Mouse (Mus musculus): ENCODE measurements at regions not wholly inside any gene's neighbourhood (a gene's known extent, or its start where the extent isn't known, plus 50 kb on each side); places are given as distances from the start of the nearest gene placed in this dataset.

- no peaks in the 10 kb centered on the region for H3K36me3 ChIP-seq (replicated peaks; ENCODE audit: low read length)
- TF ChIP-seq GATA1 (IDR thresholded peaks at IDR 0.05; ENCODE audit: borderline replicate concordance, low read length), result no peak
- no peak for TF ChIP-seq FLI1 (IDR thresholded peaks at IDR 0.05; ENCODE audit: low read length)
- no peaks in the 10 kb centered on the region for H3K27me3 ChIP-seq (replicated peaks)
- H3K4me3 ChIP-seq (replicated peaks), result no peak overlapping the region
- no peaks in the 10 kb centered on the region for H3K4me1 ChIP-seq
- peaks cover 26% of the 10 kb centered on the region for H3K9me3 ChIP-seq
These were observed 137.8 kb downstream of the Unc5cl start for GRCm38 (mm10) chr17:48592457-48592856.

DNA sequence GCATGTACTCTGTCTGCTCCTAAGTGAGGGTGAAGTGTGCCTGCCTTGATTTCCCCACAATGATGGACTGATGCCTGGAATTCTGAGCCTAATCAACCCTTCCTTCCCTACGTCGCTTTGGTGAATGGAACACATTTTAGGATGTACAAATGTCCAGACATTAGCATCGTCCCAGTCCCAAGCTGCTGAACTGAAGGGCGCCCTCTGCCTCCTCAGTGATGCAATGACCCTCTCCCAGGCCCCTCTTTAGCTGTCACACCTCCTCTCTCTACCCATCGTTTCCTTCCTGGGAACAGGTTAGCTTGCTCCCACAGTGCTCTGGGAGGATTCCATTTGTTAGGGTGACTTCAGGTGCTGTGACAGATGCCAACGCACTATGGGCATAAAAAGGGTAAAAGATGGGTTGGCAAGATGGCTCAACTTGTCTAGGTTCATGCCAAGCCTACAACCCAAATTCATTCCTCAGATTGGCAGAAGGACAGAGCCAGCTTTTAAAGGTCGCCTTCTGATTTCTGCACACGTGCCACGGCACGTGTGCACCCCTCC, 140.8 kb downstream of the Unc5cl start:
- no peaks in the 10 kb centered on the region for H3K27me3 ChIP-seq (replicated peaks)
- H3K4me3 ChIP-seq (replicated peaks), result peak overlapping the region; percentile 8
- no peak for TF ChIP-seq GATA1 (IDR thresholded peaks at IDR 0.05; ENCODE audit: borderline replicate concordance, low read length)
- no peak for TF ChIP-seq FLI1 (IDR thresholded peaks at IDR 0.05; ENCODE audit: low read length)
- H3K9me3 ChIP-seq, result peaks cover 26% of the 10 kb centered on the region
- no peaks in the 10 kb centered on the region for H3K4me1 ChIP-seq
- H3K36me3 ChIP-seq (replicated peaks; ENCODE audit: low read length), result no peaks in the 10 kb centered on the region

- Histone ChIP-seq H3K36me3 (replicated peaks; ENCODE audit: low read length) (no peaks in the 10 kb centered on the region), H3K4me1 (no peaks in the 10 kb centered on the region), H3K4me3 (replicated peaks) (no peak overlapping the region), H3K9me3 (peaks cover 26% of the 10 kb centered on the region), H3K27me3 (replicated peaks) (peaks cover 7% of the 10 kb centered on the region)
- TF ChIP-seq GATA1 (IDR thresholded peaks at IDR 0.05; ENCODE audit: borderline replicate concordance, low read length) (no peak), FLI1 (IDR thresholded peaks at IDR 0.05; ENCODE audit: low read length) (no peak)
These were observed 141.7 kb downstream of the Unc5cl start for GRCm38 (mm10) chr17:48596406-48596805.

DNA sequence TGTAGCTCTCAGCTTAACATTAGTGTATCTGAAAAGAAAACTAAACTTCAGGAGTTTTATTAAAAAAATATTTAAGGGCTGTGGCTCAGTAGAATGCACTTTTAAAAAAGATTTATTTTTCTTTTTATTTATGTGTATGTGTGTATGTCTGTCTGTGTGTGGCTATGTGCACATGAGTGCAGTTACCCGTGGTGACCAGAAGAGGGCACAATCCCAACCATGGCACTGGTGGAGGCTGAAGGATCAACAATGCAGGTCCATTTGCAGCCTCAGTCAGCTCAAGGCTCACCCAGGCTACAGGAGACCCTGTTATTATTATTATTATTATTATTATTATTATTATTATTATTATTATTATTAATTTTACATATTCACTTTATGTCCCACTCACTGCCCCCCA, 142.6 kb downstream of the Unc5cl start:
- Histone ChIP-seq H3K9me3 (peaks cover 26% of the 10 kb centered on the region), H3K36me3 (replicated peaks; ENCODE audit: low read length) (no peaks in the 10 kb centered on the region), H3K4me3 (replicated peaks) (no peak overlapping the region), H3K27me3 (replicated peaks) (peaks cover 7% of the 10 kb centered on the region), H3K4me1 (no peaks in the 10 kb centered on the region)
- no peak for TF ChIP-seq GATA1 (IDR thresholded peaks at IDR 0.05; ENCODE audit: borderline replicate concordance, low read length)
- TF ChIP-seq FLI1 (IDR thresholded peaks at IDR 0.05; ENCODE audit: low read length), result no peak

DNA sequence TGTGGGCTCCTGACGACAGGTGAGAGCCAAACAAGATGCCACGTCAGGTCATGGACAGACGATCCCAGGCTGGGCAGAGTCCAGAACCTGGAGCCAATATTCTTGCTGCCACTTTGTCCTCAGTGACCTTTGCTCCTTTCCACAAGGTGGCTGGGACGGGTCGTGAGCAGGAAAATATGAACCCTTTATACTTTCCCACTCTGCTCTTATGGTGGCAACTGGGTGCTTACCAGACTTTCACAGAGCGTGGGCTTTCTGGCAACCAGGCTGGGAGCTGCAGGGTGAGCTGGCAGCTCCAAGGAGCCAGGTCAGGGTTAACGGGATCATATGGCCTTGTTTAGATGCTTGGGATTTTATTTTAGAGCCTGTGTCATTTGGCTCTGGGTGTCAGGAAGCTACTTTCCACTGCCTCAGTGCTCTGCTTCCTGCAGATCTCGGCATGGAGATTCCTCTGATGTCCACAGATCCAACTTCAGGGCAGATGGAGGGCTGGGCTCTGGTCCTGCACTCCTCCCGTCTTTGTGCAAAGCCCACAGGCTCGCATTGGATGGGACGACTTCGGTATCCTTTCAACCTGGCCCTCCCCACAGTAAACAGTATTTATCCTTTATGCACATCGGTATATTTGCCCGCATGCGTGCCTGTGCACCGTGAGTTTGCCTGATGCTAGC, 143.9 kb downstream of the Unc5cl start:
- Histone ChIP-seq H3K4me3 (replicated peaks) (no peak overlapping the region), H3K9me3 (peaks cover 17% of the 10 kb centered on the region)

GRCm38 (mm10) chr17:48600176-48600575, 145.5 kb downstream of the Unc5cl start:
- TF ChIP-seq GATA1 (IDR thresholded peaks at IDR 0.05; ENCODE audit: borderline replicate concordance, low read length) (no peak), FLI1 (IDR thresholded peaks at IDR 0.05; ENCODE audit: low read length) (no peak)
- Histone ChIP-seq H3K36me3 (replicated peaks; ENCODE audit: low read length) (no peaks in the 10 kb centered on the region), H3K9me3 (peaks cover 11% of the 10 kb centered on the region), H3K4me3 (replicated peaks) (no peak overlapping the region), H3K4me1 (no peaks in the 10 kb centered on the region), H3K27me3 (replicated peaks) (peaks cover 7% of the 10 kb centered on the region)

More for the DNA sequence above, 143.9 kb downstream of the Unc5cl start:
- TF ChIP-seq FLI1 (IDR thresholded peaks at IDR 0.05; ENCODE audit: low read length) (no peak), GATA1 (IDR thresholded peaks at IDR 0.05; ENCODE audit: borderline replicate concordance, low read length) (no peak)
- Histone ChIP-seq H3K4me1 (no peaks in the 10 kb centered on the region), H3K36me3 (replicated peaks; ENCODE audit: low read length) (no peaks in the 10 kb centered on the region), H3K27me3 (replicated peaks) (peaks cover 7% of the 10 kb centered on the region)

DNA sequence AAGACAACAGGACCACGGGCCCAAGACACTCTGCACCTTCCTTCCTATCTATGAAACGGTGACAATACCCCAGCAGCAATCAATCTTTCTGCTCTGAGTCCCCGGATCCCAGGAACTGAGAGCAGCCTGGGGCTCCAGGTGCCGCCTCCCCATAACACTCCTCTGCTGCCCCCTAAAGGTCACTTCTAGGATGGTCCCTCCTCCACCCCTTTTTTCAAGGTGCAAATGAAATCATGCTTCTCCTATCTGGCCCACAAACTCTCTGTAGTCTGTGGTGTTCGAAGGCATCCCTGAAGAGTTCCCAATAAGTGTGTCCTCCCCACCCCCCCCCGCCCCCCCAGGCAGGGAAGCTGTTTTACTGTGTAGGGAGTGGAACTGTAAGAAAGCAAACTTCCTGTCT, 147.9 kb downstream of the Unc5cl start:
- Histone ChIP-seq H3K27me3 (replicated peaks) (peaks cover 7% of the 10 kb centered on the region), H3K9me3 (no peaks in the 10 kb centered on the region), H3K4me3 (replicated peaks) (no peak overlapping the region), H3K36me3 (replicated peaks; ENCODE audit: low read length) (no peaks in the 10 kb centered on the region), H3K4me1 (no peaks in the 10 kb centered on the region)
- TF ChIP-seq GATA1 (IDR thresholded peaks at IDR 0.05; ENCODE audit: borderline replicate concordance, low read length) (no peak), FLI1 (IDR thresholded peaks at IDR 0.05; ENCODE audit: low read length) (no peak)

DNA sequence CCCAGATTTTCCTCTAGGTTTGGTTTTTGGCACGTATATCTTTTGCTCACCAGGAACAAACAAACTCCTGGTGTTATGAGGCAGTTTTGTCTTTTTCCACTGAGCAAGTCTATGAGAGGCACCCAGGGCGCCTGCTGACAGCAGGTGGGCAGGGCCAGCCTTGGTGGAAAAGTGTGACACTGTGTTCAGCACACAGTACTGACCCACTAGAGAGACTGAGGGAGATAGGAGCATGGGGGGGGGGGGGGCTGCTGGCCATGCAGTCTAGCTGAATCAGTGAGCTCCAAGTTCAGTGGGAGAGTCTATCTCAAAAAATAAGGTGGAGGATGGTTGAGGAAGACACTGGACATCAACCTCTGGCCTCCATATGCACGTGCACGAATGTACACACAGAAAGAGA, 152.1 kb downstream of the Unc5cl start:
- Histone ChIP-seq H3K4me1 (no peaks in the 10 kb centered on the region), H3K27me3 (replicated peaks) (no peaks in the 10 kb centered on the region), H3K4me3 (replicated peaks) (no peak overlapping the region), H3K9me3 (no peaks in the 10 kb centered on the region), H3K36me3 (replicated peaks; ENCODE audit: low read length) (no peaks in the 10 kb centered on the region)
- TF ChIP-seq GATA1 (IDR thresholded peaks at IDR 0.05; ENCODE audit: borderline replicate concordance, low read length) (no peak), FLI1 (IDR thresholded peaks at IDR 0.05; ENCODE audit: low read length) (no peak)

GRCm38 (mm10) chr17:48608315-48608714, 153.6 kb downstream of the Unc5cl start:
- Histone ChIP-seq H3K4me3 (replicated peaks) (no peak overlapping the region), H3K9me3 (peaks cover 3% of the 10 kb centered on the region; the same call in 1 of the 2 replicates), H3K36me3 (replicated peaks; ENCODE audit: low read length) (no peaks in the 10 kb centered on the region), H3K27me3 (replicated peaks) (no peaks in the 10 kb centered on the region), H3K4me1 (no peaks in the 10 kb centered on the region)
- TF ChIP-seq GATA1 (IDR thresholded peaks at IDR 0.05; ENCODE audit: borderline replicate concordance, low read length), result no peak
- no peak for TF ChIP-seq FLI1 (IDR thresholded peaks at IDR 0.05; ENCODE audit: low read length)

DNA sequence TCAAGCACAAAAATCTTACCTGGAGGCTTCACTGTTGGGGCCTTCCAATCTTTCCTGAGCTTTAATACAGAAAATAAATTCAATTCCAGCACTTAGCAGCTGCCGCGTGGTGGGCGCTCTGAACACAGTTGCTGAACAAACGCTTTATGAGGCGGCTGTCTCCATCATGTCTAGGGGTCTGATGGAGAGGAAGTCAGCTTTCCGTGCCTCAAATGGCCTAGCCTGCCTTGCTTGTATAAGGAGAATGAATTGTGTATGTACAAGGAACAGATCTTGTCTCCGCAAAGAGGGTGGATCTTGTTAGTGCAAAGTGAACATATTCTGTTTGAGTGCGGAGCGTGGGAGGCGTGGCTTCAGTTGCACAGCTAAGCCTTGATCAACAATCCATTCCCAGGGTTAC, 155.4 kb downstream of the Unc5cl start:
- Histone ChIP-seq H3K27me3 (replicated peaks) (no peaks in the 10 kb centered on the region), H3K4me3 (replicated peaks) (no peak overlapping the region), H3K36me3 (replicated peaks; ENCODE audit: low read length) (no peaks in the 10 kb centered on the region), H3K4me1 (no peaks in the 10 kb centered on the region), H3K9me3 (peaks cover 18% of the 10 kb centered on the region)
- TF ChIP-seq GATA1 (IDR thresholded peaks at IDR 0.05; ENCODE audit: borderline replicate concordance, low read length) (no peak), FLI1 (IDR thresholded peaks at IDR 0.05; ENCODE audit: low read length) (no peak)

Measured in megakaryocyte, embryonic 14.5 days (primary cell).